Mouse (Mus musculus) limb, embryonic 15.5 days (tissue): ENCODE results near the gene Dab1. TPM values are rescaled to one million over a fixed set of nuclear protein-coding genes. Genes with fewer than 3 reads are reported as not detected.

Source experiments
- ATAC-seq: fragments of 200-750 bp; cut with Nextera tagmentation; 2 replicates; pipeline ENCODE4 v1.8.0; 2017; ENCODE audit warnings: low read depth, moderate TSS enrichment; ENCODE audit not compliant: insufficient number of reproducible peaks, low FRiP score, low TSS enrichment
- H3K27ac ChIP-seq: fragments of 300-500 bp; sonication (generic); 2 replicates; pipeline ENCODE4 v1.5.1; 2015; ENCODE audit warnings: moderate library complexity, mild to moderate bottlenecking, inconsistent platforms
- H3K27me3 ChIP-seq: fragments of 300-500 bp; sonication (generic); 2 replicates; pipeline ENCODE4 v1.6.1; 2015; ENCODE audit warnings: inconsistent platforms
- H3K36me3 ChIP-seq: fragments of 300-500 bp; sonication (generic); 2 replicates; pipeline ENCODE4 v1.6.1; 2015; ENCODE audit warnings: inconsistent platforms
- H3K4me1 ChIP-seq: fragments of 300-500 bp; sonication (generic); 2 replicates; pipeline ENCODE4 v1.6.1; 2015; ENCODE audit warnings: inconsistent platforms
- H3K4me2 ChIP-seq: fragments of 300-500 bp; sonication (generic); 2 replicates; pipeline ENCODE4 v1.6.1; 2015; ENCODE audit warnings: mild to moderate bottlenecking, inconsistent platforms
- H3K4me3 ChIP-seq: fragments of 300-500 bp; sonication (generic); 2 replicates; pipeline ENCODE4 v1.5.1; 2015; ENCODE audit warnings: mild to moderate bottlenecking, inconsistent platforms
- H3K9ac ChIP-seq: fragments of 300-500 bp; sonication (generic); 2 replicates; pipeline ENCODE4 v1.6.1; 2015; ENCODE audit warnings: inconsistent platforms
- H3K9me3 ChIP-seq: fragments of 300-500 bp; sonication (generic); 2 replicates; pipeline ENCODE4 v1.6.1; 2016; ENCODE audit warnings: inconsistent platforms
- WGBS: fragments of 180-500 bp; shearing (Covaris S2); methylation state at CpG from one replicate; pipeline ENCODE4 v1.1.7; 2015; 5-methylcytosine and 5-hydroxymethylcytosine counted together
- polyA plus RNA-seq: library from polyadenylated mRNA; unstranded; fragments of >200 nt; fragmentation: Nextera tagmentation; extraction: Ambion mirVana; gene quantifications from 2 replicates; pipeline ENCODE4 v1.2.1, GENCODE M21; 2015

The Dab1 gene
- polyA plus RNA-seq, 1 experiment from 2014 or later = 10.6 TPM

DNA sequence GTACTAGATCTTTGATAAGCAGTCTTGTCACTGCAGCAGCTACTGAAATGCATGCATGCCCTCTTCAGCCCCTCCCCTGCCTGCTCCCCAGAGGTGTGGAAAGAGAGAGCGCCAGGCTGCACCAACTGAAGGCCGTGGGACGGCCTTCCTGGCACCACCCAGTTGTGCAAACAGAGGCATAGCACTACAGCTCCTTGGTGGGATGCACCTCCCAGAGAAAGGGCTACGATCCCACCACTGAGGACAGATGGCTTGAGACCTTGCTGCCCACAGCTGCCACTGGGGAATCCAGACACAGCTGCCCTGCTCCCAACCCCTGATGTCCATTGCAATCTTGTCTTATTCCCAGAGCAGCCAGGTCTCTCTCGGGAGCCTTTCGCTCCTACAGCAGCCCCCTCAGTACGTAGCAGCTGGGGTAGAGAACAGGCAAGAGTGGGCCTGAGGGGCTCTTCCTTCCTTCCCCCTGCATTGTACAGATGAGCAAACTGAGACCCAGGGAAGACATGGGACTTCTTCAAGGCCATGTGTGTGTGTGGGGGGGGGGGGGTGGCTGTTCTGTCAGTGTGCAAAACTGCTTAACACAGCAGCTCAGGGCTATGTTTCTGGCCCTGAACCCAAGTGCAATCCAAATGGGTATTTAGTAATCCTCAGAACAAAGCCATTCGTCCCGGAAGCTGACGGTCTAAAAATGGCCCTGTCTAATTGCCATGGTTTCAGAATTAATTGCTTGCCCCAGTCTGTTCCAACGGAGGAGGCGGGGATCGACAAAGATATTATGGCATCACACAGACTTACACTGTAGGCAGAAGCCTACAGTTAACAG is 1100.0 kb downstream of the Dab1 start:
- Histone ChIP-seq H3K4me2 (no peak overlapping the region), H3K27ac (no peak overlapping the region), H3K27me3 (peaks cover 40% of the 10 kb centered on the region), H3K4me1 (peaks cover 22% of the 10 kb centered on the region), H3K36me3 (no peaks in the 10 kb centered on the region), H3K9me3 (no peaks in the 10 kb centered on the region), H3K9ac (no peak overlapping the region), H3K4me3 (no peak overlapping the region)
- WGBS = 59% methylated on average over 13 of the region's 13 CpGs
- ATAC-seq = no peak

DNA sequence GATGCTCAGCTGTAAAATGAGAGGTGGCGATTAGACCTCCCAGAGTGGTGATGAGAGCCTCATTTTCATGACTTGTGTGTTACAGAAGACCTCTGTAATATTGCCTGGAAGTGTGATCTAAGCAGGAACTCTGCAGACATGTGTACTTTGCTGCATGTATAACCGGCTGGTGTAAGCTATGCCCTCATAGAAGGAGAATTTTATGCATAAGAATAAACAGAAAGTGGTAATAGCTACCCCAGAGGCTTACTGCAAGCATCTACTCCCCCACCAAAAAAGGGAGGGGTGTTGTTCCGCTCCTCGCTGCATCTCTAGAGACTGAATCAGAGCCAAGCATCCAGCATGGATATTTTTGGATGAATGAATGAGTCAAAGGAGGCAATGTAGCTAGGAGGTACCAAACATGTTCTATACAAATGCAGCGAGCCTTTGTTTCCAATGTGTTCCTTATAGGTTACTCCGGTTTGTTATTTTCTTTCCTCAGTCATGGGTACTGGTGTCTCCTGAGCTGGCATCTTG is 1104.4 kb downstream of the Dab1 start:
- no peak overlapping the region for H3K4me2 ChIP-seq
- peaks cover 14% of the 10 kb centered on the region for H3K4me1 ChIP-seq
- H3K9me3 ChIP-seq = no peaks in the 10 kb centered on the region
- no peak overlapping the region for H3K27ac ChIP-seq
- H3K9ac ChIP-seq = no peak overlapping the region
- 53% methylated on average over 6 of the region's 6 CpGs for WGBS
- H3K27me3 ChIP-seq = peaks cover 20% of the 10 kb centered on the region
- no peak for ATAC-seq
- no peaks in the 10 kb centered on the region for H3K36me3 ChIP-seq
- H3K4me3 ChIP-seq = no peak overlapping the region

DNA sequence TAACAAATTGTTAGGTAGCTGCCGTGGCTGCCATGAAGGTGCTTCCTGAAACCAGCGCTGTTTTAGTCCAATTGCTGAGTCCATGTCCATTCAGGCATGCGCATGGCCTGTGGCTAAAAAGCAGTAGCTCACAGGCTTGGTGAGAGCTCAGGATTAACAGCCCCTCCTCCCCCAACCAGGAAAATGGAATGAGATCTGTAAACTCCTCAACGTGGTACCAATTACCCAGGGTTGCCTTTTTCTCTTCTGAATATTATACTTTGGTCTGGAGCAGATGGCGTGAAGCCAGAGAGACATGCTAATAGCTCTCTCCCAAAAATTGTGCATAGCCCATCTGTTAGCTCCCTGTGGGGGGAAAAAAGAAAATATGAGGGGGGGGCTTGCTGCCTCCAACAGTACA is 1105.1 kb downstream of the Dab1 start:
- Histone ChIP-seq H3K4me2 (no peak overlapping the region), H3K27ac (no peak overlapping the region), H3K4me3 (no peak overlapping the region), H3K9ac (no peak overlapping the region), H3K36me3 (no peaks in the 10 kb centered on the region), H3K4me1 (peaks cover 14% of the 10 kb centered on the region), H3K27me3 (peaks cover 14% of the 10 kb centered on the region; the same call in 1 of the 2 replicates), H3K9me3 (no peaks in the 10 kb centered on the region)
- WGBS = 14% methylated on average over 5 of the region's 5 CpGs
- no peak for ATAC-seq

DNA sequence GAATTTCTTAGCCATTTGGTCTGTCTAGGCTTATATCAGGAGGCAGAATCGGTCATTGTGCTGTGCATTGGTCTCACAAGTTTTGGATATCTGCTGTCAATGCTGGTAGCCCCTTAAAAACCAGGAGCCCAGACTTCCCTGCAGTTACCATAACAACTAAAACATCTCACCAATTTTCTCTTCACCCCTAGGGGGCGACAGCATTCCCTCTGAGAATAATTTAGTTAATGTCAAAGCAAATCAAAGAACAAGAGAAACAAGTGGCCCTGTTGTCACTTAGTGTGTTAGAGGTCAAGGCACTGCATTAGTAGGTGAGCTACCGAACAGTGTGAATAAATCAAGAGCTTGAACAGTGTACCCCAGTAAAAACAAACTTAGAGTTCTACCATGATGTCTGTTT is 1106.5 kb downstream of the Dab1 start:
- 57% methylated on average over 3 of the region's 3 CpGs for WGBS
- no peaks in the 10 kb centered on the region for H3K9me3 ChIP-seq
- no peak overlapping the region for H3K9ac ChIP-seq
- 0 out of 2 replicates have a peak, but pooled peaks cover 5% of the 10 kb centered on the region for H3K27me3 ChIP-seq
- H3K4me1 ChIP-seq = peaks cover 14% of the 10 kb centered on the region
- H3K4me3 ChIP-seq = no peak overlapping the region
- no peak for ATAC-seq
- no peak overlapping the region for H3K4me2 ChIP-seq
- H3K27ac ChIP-seq = no peak overlapping the region
- H3K36me3 ChIP-seq = no peaks in the 10 kb centered on the region

DNA sequence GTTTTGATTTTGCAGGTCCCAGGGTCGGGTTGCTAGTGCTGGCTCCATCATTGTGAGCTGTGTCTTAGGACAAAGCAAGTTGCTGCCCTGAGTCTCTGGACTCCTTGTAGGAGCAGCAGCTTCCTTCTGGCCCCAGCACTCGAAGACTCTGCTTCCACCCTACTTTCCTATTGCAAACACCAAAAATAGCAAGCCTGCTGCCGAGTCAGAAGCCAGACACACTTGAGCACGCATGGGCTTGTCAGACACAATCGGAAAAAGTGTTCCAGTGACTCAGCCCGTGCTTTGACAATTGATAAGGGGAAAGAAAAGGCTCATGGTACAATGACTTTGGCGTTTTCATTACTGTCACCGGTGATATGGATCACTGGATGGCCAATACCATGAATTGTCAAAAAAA is 1110.0 kb downstream of the Dab1 start:
- H3K27ac ChIP-seq = no peak overlapping the region
- H3K27me3 ChIP-seq = no peaks in the 10 kb centered on the region
- H3K36me3 ChIP-seq = no peaks in the 10 kb centered on the region
- peaks cover 6% of the 10 kb centered on the region for H3K4me1 ChIP-seq
- H3K4me3 ChIP-seq = no peak overlapping the region
- WGBS = 69% methylated on average over 8 of the region's 8 CpGs
- no peaks in the 10 kb centered on the region for H3K9me3 ChIP-seq
- no peak overlapping the region for H3K9ac ChIP-seq
- H3K4me2 ChIP-seq = no peak overlapping the region
- no peak for ATAC-seq

DNA sequence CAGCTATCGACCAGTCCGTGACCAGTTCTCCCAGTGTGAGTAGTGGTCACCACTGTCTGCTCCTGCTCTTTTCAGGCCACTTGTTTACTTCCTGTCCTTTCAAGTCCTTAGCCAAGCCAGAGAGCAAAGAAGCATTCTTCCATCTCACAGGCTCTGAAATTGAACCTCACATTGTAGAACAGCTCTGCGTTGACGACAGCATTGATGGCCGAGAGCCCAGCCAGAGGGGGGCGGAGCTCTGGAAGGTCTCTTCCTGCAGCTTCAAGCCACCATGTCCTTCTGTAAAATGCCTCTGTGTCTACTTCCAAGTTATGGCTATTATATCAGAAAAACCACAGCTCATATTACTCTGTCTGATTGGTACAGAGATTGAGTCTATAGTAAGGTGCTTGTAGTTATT is 1127.3 kb downstream of the Dab1 start:
- 51% methylated on average over 6 of the region's 6 CpGs for WGBS
- Histone ChIP-seq H3K9me3 (no peaks in the 10 kb centered on the region), H3K4me3 (no peak overlapping the region), H3K27me3 (no peaks in the 10 kb centered on the region), H3K9ac (no peak overlapping the region), H3K27ac (no peak overlapping the region), H3K4me2 (no peak overlapping the region), H3K36me3 (no peaks in the 10 kb centered on the region), H3K4me1 (no peaks in the 10 kb centered on the region)
- no peak for ATAC-seq

DNA sequence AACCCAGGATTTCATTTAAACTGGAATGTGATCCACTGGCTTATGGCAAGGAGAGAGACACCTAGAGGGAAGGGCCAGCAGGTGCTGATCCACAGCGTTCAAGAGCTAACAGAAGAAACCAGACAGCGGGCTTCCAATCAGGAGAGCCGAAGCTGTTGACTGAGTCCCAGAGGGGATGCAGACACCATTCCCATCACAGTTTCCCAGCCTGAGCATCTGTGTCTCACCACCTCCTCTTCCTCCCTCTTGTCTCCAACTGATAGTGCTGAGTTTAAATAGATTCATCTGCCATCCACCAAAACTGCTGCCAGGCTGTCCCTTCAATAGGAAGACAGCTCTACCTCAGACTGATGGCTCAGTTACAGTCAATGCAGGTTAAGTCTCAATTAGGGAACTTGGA is 1134.9 kb downstream of the Dab1 start:
- H3K4me3 ChIP-seq = no peak overlapping the region
- no peaks in the 10 kb centered on the region for H3K9me3 ChIP-seq
- WGBS = 81% methylated on average over 3 of the region's 3 CpGs
- H3K27ac ChIP-seq = no peak overlapping the region
- H3K9ac ChIP-seq = no peak overlapping the region
- H3K27me3 ChIP-seq = 0 out of 2 replicates have a peak, but pooled peaks cover 4% of the 10 kb centered on the region
- H3K36me3 ChIP-seq = no peaks in the 10 kb centered on the region
- no peaks in the 10 kb centered on the region for H3K4me1 ChIP-seq
- no peak overlapping the region for H3K4me2 ChIP-seq
- ATAC-seq = no peak

DNA sequence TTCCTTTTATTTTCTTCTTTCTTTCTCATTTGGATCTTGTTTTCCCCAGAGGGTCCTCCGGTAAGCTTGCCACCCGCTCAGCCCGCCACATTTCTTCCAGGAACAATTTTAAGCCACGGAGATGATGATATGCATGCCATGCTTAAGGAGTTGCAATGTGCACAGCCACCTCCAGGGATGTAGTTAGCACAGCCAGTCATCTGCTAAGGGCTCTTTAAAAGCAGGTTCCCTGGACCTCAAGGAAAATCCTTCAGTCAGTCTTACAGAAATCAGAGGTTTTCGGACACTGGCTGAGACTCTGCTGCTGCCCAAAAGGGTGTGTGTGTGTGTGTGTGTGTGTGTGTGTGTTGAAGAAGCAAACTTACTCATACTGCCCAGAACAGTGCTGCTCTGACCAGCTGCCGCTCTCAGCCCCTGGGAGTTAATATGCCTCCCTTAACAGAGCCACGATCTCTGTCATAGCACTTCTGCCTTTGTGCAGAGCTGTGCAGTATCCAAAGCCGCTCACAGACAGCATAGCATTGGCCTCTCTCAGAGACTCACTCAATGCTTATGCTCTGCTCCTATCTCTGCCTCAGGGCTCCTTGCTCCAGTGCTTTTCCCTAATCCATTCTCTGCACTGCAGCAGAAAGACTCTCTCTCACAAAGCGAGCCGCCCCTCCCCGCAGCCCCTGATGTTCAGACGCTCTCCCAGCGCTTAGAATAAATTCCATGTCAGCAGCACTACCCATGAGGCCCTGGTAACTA is 1141.9 kb downstream of the Dab1 start:
- WGBS = 79% methylated on average over 13 of the region's 13 CpGs
- no peaks in the 10 kb centered on the region for H3K36me3 ChIP-seq
- H3K9ac ChIP-seq = no peak overlapping the region
- no peak for ATAC-seq
- H3K4me1 ChIP-seq = no peaks in the 10 kb centered on the region
- H3K27ac ChIP-seq = no peak overlapping the region
- H3K27me3 ChIP-seq = no peaks in the 10 kb centered on the region
- no peaks in the 10 kb centered on the region for H3K9me3 ChIP-seq
- no peak overlapping the region for H3K4me2 ChIP-seq
- H3K4me3 ChIP-seq = no peak overlapping the region

DNA sequence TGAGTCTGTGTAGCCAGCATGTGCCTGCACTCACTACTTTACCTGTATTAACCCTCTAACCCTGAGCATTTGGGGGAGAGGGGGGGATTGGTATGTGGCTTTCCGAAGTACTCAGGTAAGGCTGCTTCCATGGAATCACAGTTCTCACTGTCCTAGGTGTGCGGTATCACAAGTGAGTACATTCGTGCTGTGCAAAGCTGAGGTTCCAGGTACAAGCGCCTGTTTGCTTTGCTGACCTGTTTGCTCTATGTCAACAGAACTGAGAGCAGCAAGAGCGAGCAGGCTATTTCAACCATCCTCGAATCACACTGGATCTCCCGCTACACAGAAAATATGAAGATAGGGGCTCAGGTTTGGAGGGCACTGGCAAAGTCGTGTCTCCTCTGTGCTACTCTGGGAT is 1146.9 kb downstream of the Dab1 start, which contains the start of gene C8b:
TSS of gene C8b (plus strand) at position 253 of the 400 bp plus-strand sequence.
- Histone ChIP-seq H3K27ac (no peak within 1 kb of the TSS), H3K36me3 (no peaks in the 10 kb centered on the region), H3K4me2 (no peak within 1 kb of the TSS), H3K4me3 (no peak within 1 kb of the TSS), H3K4me1 (no peaks in the 10 kb centered on the region), H3K9ac (no peak within 1 kb of the TSS), H3K27me3 (no peaks in the 10 kb centered on the region), H3K9me3 (no peaks in the 10 kb centered on the region)
- WGBS = 92% methylated on average over 8 of the region's 8 CpGs
- no peak for ATAC-seq

DNA sequence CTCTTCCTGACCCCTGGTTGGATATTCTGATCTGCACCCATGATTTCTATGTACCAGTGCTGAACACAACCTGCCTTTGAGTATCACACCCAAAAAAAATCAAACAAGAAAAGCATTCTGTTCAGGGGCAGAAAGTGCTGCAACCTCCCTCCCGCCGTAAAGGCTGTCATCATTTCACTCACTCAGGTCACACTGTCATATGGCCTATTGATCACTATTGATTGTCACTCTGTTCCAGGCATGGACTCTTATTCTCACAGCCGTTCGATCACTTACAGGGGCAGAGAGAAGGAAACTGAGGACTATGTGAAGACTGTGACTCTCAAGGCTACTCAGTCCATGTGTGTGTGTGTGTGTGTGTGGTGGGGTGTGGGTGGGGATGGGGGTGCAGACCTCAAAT is 1149.0 kb downstream of the Dab1 start:
- H3K9ac ChIP-seq = no peak overlapping the region
- H3K27me3 ChIP-seq = no peaks in the 10 kb centered on the region
- no peak overlapping the region for H3K27ac ChIP-seq
- 90% methylated on average over 4 of the region's 4 CpGs for WGBS
- ATAC-seq = no peak
- no peak overlapping the region for H3K4me2 ChIP-seq
- H3K9me3 ChIP-seq = no peaks in the 10 kb centered on the region
- H3K36me3 ChIP-seq = no peaks in the 10 kb centered on the region
- no peak overlapping the region for H3K4me3 ChIP-seq
- H3K4me1 ChIP-seq = no peaks in the 10 kb centered on the region

DNA sequence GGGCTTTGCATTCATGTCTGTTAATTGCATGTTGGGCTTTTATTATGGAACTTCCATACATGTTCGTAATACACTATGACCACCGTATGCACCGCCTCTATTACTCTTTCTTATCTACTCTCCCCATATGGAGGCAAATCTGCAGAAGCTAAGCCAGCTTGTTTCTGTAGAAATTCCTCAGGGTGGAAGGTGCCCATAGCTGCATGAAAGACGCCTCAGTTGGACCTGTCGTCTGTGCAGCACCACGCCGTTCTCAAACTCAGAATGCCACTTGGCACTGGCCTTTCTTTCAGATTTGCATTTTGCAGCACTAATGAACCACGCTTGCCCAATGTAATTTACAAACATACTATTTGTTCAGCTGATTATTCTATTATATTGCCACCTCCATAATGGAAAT is 1150.4 kb downstream of the Dab1 start:
- Histone ChIP-seq H3K9ac (no peak overlapping the region), H3K27me3 (no peaks in the 10 kb centered on the region), H3K27ac (no peak overlapping the region), H3K4me3 (no peak overlapping the region), H3K4me1 (no peaks in the 10 kb centered on the region), H3K36me3 (no peaks in the 10 kb centered on the region), H3K9me3 (no peaks in the 10 kb centered on the region), H3K4me2 (no peak overlapping the region)
- 82% methylated on average over 8 of the region's 8 CpGs for WGBS
- ATAC-seq = no peak

DNA sequence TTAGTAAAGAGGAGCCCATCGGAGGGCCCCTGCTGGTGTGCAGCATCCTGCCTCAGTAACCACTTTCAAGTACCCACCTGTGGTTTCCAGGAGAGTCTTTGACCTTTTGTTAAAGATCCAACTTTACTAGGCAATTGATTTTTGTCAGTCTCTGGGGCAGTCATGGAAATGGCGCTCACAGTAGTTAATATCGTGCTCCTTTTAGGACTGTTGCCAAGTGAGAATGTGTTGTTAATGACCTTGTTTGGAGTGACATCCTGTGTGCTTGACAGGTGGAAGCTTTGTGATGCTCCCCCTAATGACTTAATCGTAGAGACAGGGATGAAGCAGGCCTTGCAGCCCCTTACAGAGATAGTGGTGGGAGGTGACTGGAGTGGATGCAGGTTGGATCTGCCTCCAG is 1151.2 kb downstream of the Dab1 start:
- H3K27ac ChIP-seq = no peak overlapping the region
- H3K36me3 ChIP-seq = no peaks in the 10 kb centered on the region
- no peaks in the 10 kb centered on the region for H3K9me3 ChIP-seq
- no peak overlapping the region for H3K9ac ChIP-seq
- no peak overlapping the region for H3K4me2 ChIP-seq
- no peaks in the 10 kb centered on the region for H3K4me1 ChIP-seq
- no peak overlapping the region for H3K4me3 ChIP-seq
- WGBS = 66% methylated on average over 4 of the region's 4 CpGs
- no peaks in the 10 kb centered on the region for H3K27me3 ChIP-seq
- no peak for ATAC-seq
